Mouse (Mus musculus) liver, embryonic 16.5 days (tissue): ENCODE data around the gene Guca1a. TPM values are rescaled to one million over a fixed set of nuclear protein-coding genes. Genes with fewer than 3 reads are reported as not detected.

Source experiments
- ATAC-seq: fragments of 200-750 bp; cut with Nextera tagmentation; 2 replicates; pipeline ENCODE4 v1.8.0; 2017; ENCODE audit warnings: low read depth, mild to moderate bottlenecking, moderate number of reproducible peaks, moderate library complexity
- H3K27ac ChIP-seq: fragments of 300-500 bp; sonication (generic); 2 replicates; pipeline ENCODE4 v1.5.1; 2014; ENCODE audit warnings: mild to moderate bottlenecking, low read length
- H3K27me3 ChIP-seq: fragments of 300-500 bp; sonication (generic); 2 replicates; pipeline ENCODE4 v1.6.1; 2014; ENCODE audit warnings: low read depth, low read length, mixed read lengths; ENCODE audit not compliant: control insufficient read depth, insufficient read depth
- H3K36me3 ChIP-seq: fragments of 300-500 bp; sonication (generic); 2 replicates; pipeline ENCODE4 v1.6.1; 2014; ENCODE audit warnings: mild to moderate bottlenecking; ENCODE audit not compliant: control insufficient read depth, insufficient read depth
- H3K4me1 ChIP-seq: fragments of 300-500 bp; sonication (generic); 2 replicates; pipeline ENCODE4 v1.6.1; 2014; ENCODE audit warnings: low read depth, low read length, mixed read lengths; ENCODE audit not compliant: control insufficient read depth
- H3K4me2 ChIP-seq: fragments of 300-500 bp; sonication (generic); 2 replicates; pipeline ENCODE4 v1.6.1; 2014; ENCODE audit warnings: low read depth, low read length, mixed read lengths
- H3K4me3 ChIP-seq: fragments of 300-500 bp; sonication (generic); 2 replicates; pipeline ENCODE4 v1.5.1; 2014; ENCODE audit warnings: low read depth, mild to moderate bottlenecking, low read length
- H3K9ac ChIP-seq: fragments of 300-500 bp; sonication (generic); 2 replicates; pipeline ENCODE4 v1.6.1; 2014; ENCODE audit warnings: low read depth, low read length
- H3K9me3 ChIP-seq: fragments of 300-500 bp; sonication (generic); replicated peaks from 2 replicates; pipeline ENCODE4 v1.6.1; 2016; ENCODE audit warnings: low read length; ENCODE audit not compliant: control insufficient read depth
- WGBS: fragments of 180-500 bp; shearing (Covaris S2); extraction: QIAGEN DNeasy Blood & Tissue Kit; methylation state at CpG from one replicate; pipeline ENCODE4 v1.1.7; 2014; ENCODE audit not compliant: insufficient replicate concordance; 5-methylcytosine and 5-hydroxymethylcytosine counted together
- polyA plus RNA-seq: library from polyadenylated mRNA; unstranded; fragments of >200 nt; fragmentation: Nextera tagmentation; extraction: Ambion mirVana; gene quantifications from 2 replicates; pipeline ENCODE4 v1.2.1, GENCODE M21; 2015

Guca1a gene
- polyA plus RNA-seq, result 0.97 and 2.0 TPM in 2 replicates

GRCm38 (mm10) chr17:47400451-47400850, at the start of gene Guca1a:
Gene Guca1a (minus strand): TSS chr17:47400584.
- 57% methylated on average over 10 of the region's 10 CpGs for WGBS
- H3K9me3 ChIP-seq, result no peaks in the 10 kb centered on the region
- peaks cover 4% of the 10 kb centered on the region for H3K4me1 ChIP-seq
- no peaks in the 10 kb centered on the region for H3K36me3 ChIP-seq
- peaks cover 3% of the 10 kb centered on the region; the same call in 1 of the 2 replicates for H3K27me3 ChIP-seq
- no peak for ATAC-seq
- no peak within 1 kb of the TSS for H3K4me3 ChIP-seq
- H3K27ac ChIP-seq, result no peak within 1 kb of the TSS
- H3K9ac ChIP-seq, result no peak within 1 kb of the TSS
- H3K4me2 ChIP-seq, result no peak within 1 kb of the TSS

GRCm38 (mm10) chr17:47449432-47449831, 49.0 kb upstream of the Guca1a start:
- no peak overlapping the region for H3K4me2 ChIP-seq
- peaks cover 36% of the 10 kb centered on the region for H3K4me1 ChIP-seq
- no peaks in the 10 kb centered on the region for H3K9me3 ChIP-seq
- peak overlapping the region; percentile 38 for H3K27ac ChIP-seq
- WGBS, result 62% methylated on average over 5 of the region's 5 CpGs
- H3K4me3 ChIP-seq, result no peak overlapping the region
- H3K36me3 ChIP-seq, result no peaks in the 10 kb centered on the region
- no peak for ATAC-seq
- no peaks in the 10 kb centered on the region for H3K27me3 ChIP-seq
- H3K9ac ChIP-seq, result no peak overlapping the region

DNA sequence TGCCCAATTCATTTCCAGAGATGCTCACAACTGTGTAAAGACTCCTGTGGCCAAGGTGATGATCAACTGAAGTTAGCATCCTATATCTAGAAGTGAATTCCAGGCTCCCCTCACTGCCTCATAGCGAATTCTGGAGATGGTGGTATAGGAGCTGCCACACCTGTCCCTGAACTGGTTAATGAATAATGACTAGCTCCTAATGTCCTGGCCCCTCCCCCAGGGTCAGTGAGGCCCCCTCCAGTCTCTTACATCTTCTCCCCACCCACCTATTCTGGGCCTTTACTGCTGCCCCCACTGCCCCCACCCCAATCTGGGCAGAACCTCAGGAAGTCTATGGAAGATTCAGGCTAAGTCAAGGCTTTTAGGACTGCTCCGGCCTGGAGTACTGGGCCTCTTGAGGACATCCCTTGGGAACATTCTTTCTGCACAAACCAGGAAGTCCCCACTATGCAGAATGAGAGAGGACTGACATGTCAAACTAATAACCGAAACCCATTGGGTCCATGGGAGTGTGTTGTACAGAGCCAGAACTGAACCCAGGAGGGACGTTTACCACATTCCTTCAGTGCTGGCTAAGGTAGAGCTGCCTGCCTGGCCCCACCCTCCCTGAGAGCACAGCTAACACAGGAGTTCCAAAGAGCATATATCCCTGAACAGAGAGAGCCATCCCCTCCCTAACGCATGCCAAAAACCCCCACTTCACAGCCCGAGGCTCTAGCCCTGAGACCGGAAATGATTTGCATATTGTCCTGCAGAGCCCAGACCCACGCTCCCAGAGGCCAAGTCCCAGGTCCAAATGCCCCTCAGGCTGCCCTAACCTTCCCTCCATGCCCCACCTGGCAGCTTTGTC, 48.4 kb upstream of the Guca1a start:
- H3K27me3 ChIP-seq, result no peaks in the 10 kb centered on the region
- H3K27ac ChIP-seq, result peak overlapping the region; percentile 38
- peak; percentile 46; the same call in 1 of the 2 replicates for ATAC-seq
- H3K9ac ChIP-seq, result no peak overlapping the region
- no peak overlapping the region for H3K4me2 ChIP-seq
- no peaks in the 10 kb centered on the region for H3K36me3 ChIP-seq
- H3K4me3 ChIP-seq, result no peak overlapping the region
- no peaks in the 10 kb centered on the region for H3K9me3 ChIP-seq
- peaks cover 36% of the 10 kb centered on the region for H3K4me1 ChIP-seq
- WGBS, result 45% methylated on average over 8 of the region's 8 CpGs

DNA sequence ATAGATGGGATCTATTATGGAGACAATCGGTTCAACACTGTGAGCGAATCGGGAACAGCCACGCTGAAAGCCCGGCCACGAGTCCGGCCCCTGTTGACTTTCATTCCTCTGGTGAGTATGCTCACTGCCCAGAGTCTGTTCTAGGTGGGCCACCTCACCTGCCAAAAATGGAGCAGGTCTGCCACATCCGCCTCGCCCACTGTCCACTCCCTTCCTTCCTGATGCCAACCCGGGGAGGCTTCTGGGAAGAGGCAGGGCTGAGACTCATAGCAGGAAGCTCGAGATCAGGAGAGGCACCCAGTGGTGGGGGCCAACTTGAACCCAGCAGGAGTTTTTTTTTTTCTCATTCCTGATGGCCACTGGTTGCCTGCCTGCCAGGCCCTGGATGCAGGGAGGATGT, 46.2 kb upstream of the Guca1a start:
- 62% methylated on average over 11 of the region's 11 CpGs for WGBS
- no peak overlapping the region for H3K9ac ChIP-seq
- no peaks in the 10 kb centered on the region for H3K36me3 ChIP-seq
- H3K4me3 ChIP-seq, result no peak overlapping the region
- H3K27ac ChIP-seq, result no peak overlapping the region
- no peaks in the 10 kb centered on the region for H3K27me3 ChIP-seq
- ATAC-seq, result no peak
- H3K9me3 ChIP-seq, result no peaks in the 10 kb centered on the region
- no peak overlapping the region for H3K4me2 ChIP-seq
- peaks cover 36% of the 10 kb centered on the region for H3K4me1 ChIP-seq

DNA sequence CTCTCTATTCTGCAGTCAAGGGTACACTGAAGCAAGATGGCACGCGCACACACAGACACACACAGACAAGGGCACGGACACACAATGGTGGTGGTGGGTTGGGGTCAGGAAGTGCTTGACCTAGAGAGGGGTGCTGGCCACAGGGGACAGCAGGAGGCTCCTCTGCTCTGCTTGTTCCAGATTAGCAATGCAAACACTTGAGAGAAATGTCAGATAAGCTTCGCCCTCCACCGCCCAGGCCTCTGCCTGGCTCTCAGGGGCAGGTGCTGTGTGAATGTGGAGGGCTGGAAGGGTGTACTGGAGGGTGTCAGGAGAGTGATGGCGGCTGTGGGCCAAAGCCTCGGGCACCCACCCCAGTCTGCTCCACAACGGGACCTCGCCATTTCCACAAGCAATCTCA, 45.6 kb upstream of the Guca1a start:
- Histone ChIP-seq H3K4me2 (no peak overlapping the region), H3K9ac (no peak overlapping the region), H3K36me3 (no peaks in the 10 kb centered on the region), H3K9me3 (no peaks in the 10 kb centered on the region), H3K27ac (peak overlapping the region; percentile 60), H3K4me1 (peaks cover 37% of the 10 kb centered on the region), H3K4me3 (no peak overlapping the region), H3K27me3 (no peaks in the 10 kb centered on the region)
- ATAC-seq, result peak; percentile 64
- WGBS, result 23% methylated on average over 9 of the region's 9 CpGs

GRCm38 (mm10) chr17:47445518-47445917, 45.1 kb upstream of the Guca1a start:
- ATAC-seq, result peak; percentile 48
- Histone ChIP-seq H3K9me3 (no peaks in the 10 kb centered on the region), H3K27ac (peak overlapping the region; percentile 60), H3K27me3 (no peaks in the 10 kb centered on the region), H3K9ac (no peak overlapping the region), H3K36me3 (no peaks in the 10 kb centered on the region), H3K4me1 (peaks cover 38% of the 10 kb centered on the region), H3K4me2 (no peak overlapping the region), H3K4me3 (no peak overlapping the region)
- 35% methylated on average over 11 of the region's 11 CpGs for whole genome bisulfite sequencing

GRCm38 (mm10) chr17:47444113-47444512, 43.7 kb upstream of the Guca1a start:
- no peak for ATAC-seq
- H3K36me3 ChIP-seq, result no peaks in the 10 kb centered on the region
- H3K4me1 ChIP-seq, result peaks cover 26% of the 10 kb centered on the region
- WGBS, result 56% methylated on average over 6 of the region's 6 CpGs
- no peak overlapping the region for H3K4me3 ChIP-seq
- no peak overlapping the region for H3K27ac ChIP-seq
- H3K9ac ChIP-seq, result no peak overlapping the region
- H3K27me3 ChIP-seq, result no peaks in the 10 kb centered on the region
- H3K4me2 ChIP-seq, result no peak overlapping the region
- no peaks in the 10 kb centered on the region for H3K9me3 ChIP-seq

DNA sequence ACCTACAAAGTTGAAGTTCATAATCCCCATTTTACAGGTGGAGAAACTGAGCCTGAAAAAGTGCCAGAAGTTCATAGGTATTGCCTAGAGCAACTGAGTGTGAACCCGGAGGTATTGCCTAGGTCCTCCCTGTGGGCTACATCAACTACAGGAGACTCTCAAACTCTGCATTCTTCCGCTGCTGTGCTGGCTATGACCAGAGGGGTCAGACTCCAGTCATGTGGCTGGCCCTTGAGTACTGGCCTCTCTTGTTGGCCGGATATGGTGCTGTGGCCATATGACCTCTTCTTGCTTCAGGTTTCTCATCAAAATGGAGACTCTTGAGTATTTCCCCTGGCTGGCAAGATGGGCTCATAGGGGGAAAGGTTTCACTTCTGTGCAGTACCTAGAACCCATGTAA, 41.9 kb upstream of the Guca1a start:
- peaks cover 13% of the 10 kb centered on the region for H3K27me3 ChIP-seq
- no peak overlapping the region for H3K4me2 ChIP-seq
- H3K27ac ChIP-seq, result no peak overlapping the region
- no peak for ATAC-seq
- no peak overlapping the region for H3K4me3 ChIP-seq
- no peaks in the 10 kb centered on the region for H3K9me3 ChIP-seq
- H3K4me1 ChIP-seq, result peaks cover 28% of the 10 kb centered on the region
- 67% methylated on average over 3 of the region's 3 CpGs for WGBS
- H3K9ac ChIP-seq, result no peak overlapping the region
- no peaks in the 10 kb centered on the region for H3K36me3 ChIP-seq

- Histone ChIP-seq H3K4me1 (peaks cover 23% of the 10 kb centered on the region), H3K4me3 (no peak overlapping the region), H3K9me3 (no peaks in the 10 kb centered on the region), H3K27ac (no peak overlapping the region), H3K36me3 (no peaks in the 10 kb centered on the region), H3K9ac (no peak overlapping the region), H3K27me3 (peaks cover 21% of the 10 kb centered on the region), H3K4me2 (no peak overlapping the region)
- WGBS, result 58% methylated on average over 19 of the region's 19 CpGs
- no peak for ATAC-seq
Observed at GRCm38 (mm10) chr17:47441296-47442051, 41.1 kb upstream of the Guca1a start.
